Mouse (Mus musculus): ENCODE measurements at regions not wholly inside any gene's neighbourhood (a gene's known extent, or its start where the extent isn't known, plus 50 kb on each side); places are given as distances from the start of the nearest gene placed in this dataset.
"Not testable (repeated sequence)": the region's sequence is repeated elsewhere in the genome, so short reads cannot be mapped to it uniquely, and the experiment has no call there.

- H3K4me2 ChIP-seq (ENCODE audit: low read depth, low read length); H3K27me3 ChIP-seq (ENCODE audit: control insufficient read depth, insufficient read depth, low read depth, low read length); H3K36me3 ChIP-seq (ENCODE audit: control insufficient read depth, insufficient read depth, low read length); H3K9me3 ChIP-seq (ENCODE audit: control insufficient read depth, low read length); H3K27ac ChIP-seq (ENCODE audit: low read length); H3K9ac ChIP-seq (ENCODE audit: low read length); H3K4me1 ChIP-seq (replicated peaks; ENCODE audit: control insufficient read depth, insufficient read depth, low read length); ATAC-seq (ENCODE audit: low read depth); H3K4me3 ChIP-seq (ENCODE audit: low read length): not testable (repeated sequence)
- WGBS: 64% methylated on average over 2 of the region's 2 CpGs
Measured at GRCm38 (mm10) chr12:115518778-115519541, 528.6 kb upstream of the Zfp386 start.

GRCm38 (mm10) chr12:115527065-115527464 is 520.5 kb upstream of the Zfp386 start:
- no peak overlapping the region for H3K27ac ChIP-seq (ENCODE audit: low read length)
- no peak overlapping the region for H3K4me2 ChIP-seq (ENCODE audit: low read depth, low read length)
- WGBS: 72% methylated on average over 3 of the region's 3 CpGs
- H3K4me1 ChIP-seq (replicated peaks; ENCODE audit: control insufficient read depth, insufficient read depth, low read length): no peaks in the 10 kb centered on the region
- H3K9me3 ChIP-seq (ENCODE audit: control insufficient read depth, low read length): no peaks in the 10 kb centered on the region; the same call in 1 of the 2 replicates
- no peak for ATAC-seq (ENCODE audit: low read depth)
- no peaks in the 10 kb centered on the region for H3K27me3 ChIP-seq (ENCODE audit: control insufficient read depth, insufficient read depth, low read depth, low read length)
- no peaks in the 10 kb centered on the region for H3K36me3 ChIP-seq (ENCODE audit: control insufficient read depth, insufficient read depth, low read length)
- no peak overlapping the region for H3K9ac ChIP-seq (ENCODE audit: low read length)
- no peak overlapping the region for H3K4me3 ChIP-seq (ENCODE audit: low read length)

DNA sequence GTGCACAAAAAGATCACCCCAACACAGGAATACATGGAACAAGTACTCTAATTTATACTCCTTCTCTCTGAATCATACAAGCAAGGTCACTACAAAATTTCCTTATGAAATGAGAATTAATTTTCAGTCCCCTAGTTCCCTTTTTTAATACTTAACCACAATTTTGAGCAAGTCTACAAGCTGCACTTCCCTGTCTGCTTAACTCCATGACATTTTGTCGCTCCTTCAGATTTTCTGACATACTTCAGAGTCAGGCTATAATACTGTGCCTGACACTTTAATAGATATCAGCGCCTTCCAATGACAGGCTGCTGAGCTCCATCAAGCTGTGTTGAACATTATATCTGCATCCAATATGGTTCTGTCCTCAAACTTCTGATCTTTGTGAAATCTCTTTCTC is 505.0 kb upstream of the Zfp386 start:
- Histone ChIP-seq H3K4me1 (replicated peaks; ENCODE audit: control insufficient read depth, insufficient read depth, low read length) (no peaks in the 10 kb centered on the region), H3K36me3 (ENCODE audit: control insufficient read depth, insufficient read depth, low read length) (no peaks in the 10 kb centered on the region), H3K4me3 (ENCODE audit: low read length) (no peak overlapping the region), H3K9me3 (ENCODE audit: control insufficient read depth, low read length) (no peaks in the 10 kb centered on the region), H3K4me2 (ENCODE audit: low read depth, low read length) (no peak overlapping the region), H3K27ac (ENCODE audit: low read length) (no peak overlapping the region), H3K27me3 (ENCODE audit: control insufficient read depth, insufficient read depth, low read depth, low read length) (no peaks in the 10 kb centered on the region), H3K9ac (ENCODE audit: low read length) (no peak overlapping the region)
- ATAC-seq (ENCODE audit: low read depth): no peak
- 56% methylated on average over 2 of the region's 2 CpGs for WGBS

- H3K9ac ChIP-seq (ENCODE audit: low read length); H3K27me3 ChIP-seq (ENCODE audit: control insufficient read depth, insufficient read depth, low read depth, low read length); H3K36me3 ChIP-seq (ENCODE audit: control insufficient read depth, insufficient read depth, low read length); H3K4me2 ChIP-seq (ENCODE audit: low read depth, low read length); H3K4me1 ChIP-seq (replicated peaks; ENCODE audit: control insufficient read depth, insufficient read depth, low read length); ATAC-seq (ENCODE audit: low read depth); H3K9me3 ChIP-seq (ENCODE audit: control insufficient read depth, low read length); H3K4me3 ChIP-seq (ENCODE audit: low read length); H3K27ac ChIP-seq (ENCODE audit: low read length): not testable (repeated sequence)
- 61% methylated on average over 4 of the region's 4 CpGs for WGBS
Measured at GRCm38 (mm10) chr12:115566878-115567277, 480.6 kb upstream of the Zfp386 start.

GRCm38 (mm10) chr12:115592985-115593384 is 454.5 kb upstream of the Zfp386 start:
- H3K27me3 ChIP-seq (ENCODE audit: control insufficient read depth, insufficient read depth, low read depth, low read length); H3K4me2 ChIP-seq (ENCODE audit: low read depth, low read length); ATAC-seq (ENCODE audit: low read depth); H3K4me1 ChIP-seq (replicated peaks; ENCODE audit: control insufficient read depth, insufficient read depth, low read length); H3K27ac ChIP-seq (ENCODE audit: low read length); H3K9me3 ChIP-seq (ENCODE audit: control insufficient read depth, low read length); H3K36me3 ChIP-seq (ENCODE audit: control insufficient read depth, insufficient read depth, low read length); H3K9ac ChIP-seq (ENCODE audit: low read length); H3K4me3 ChIP-seq (ENCODE audit: low read length): not testable (repeated sequence)
- WGBS: 80% methylated on average over 4 of the region's 4 CpGs

- Histone ChIP-seq H3K4me3 (ENCODE audit: low read length) (no peak overlapping the region), H3K27ac (ENCODE audit: low read length) (no peak overlapping the region), H3K4me2 (ENCODE audit: low read depth, low read length) (no peak overlapping the region), H3K27me3 (ENCODE audit: control insufficient read depth, insufficient read depth, low read depth, low read length) (no peaks in the 10 kb centered on the region), H3K9me3 (ENCODE audit: control insufficient read depth, low read length) (peaks cover 3% of the 10 kb centered on the region), H3K4me1 (replicated peaks; ENCODE audit: control insufficient read depth, insufficient read depth, low read length) (no peaks in the 10 kb centered on the region), H3K36me3 (ENCODE audit: control insufficient read depth, insufficient read depth, low read length) (no peaks in the 10 kb centered on the region), H3K9ac (ENCODE audit: low read length) (no peak overlapping the region)
- 72% methylated on average over 2 of the region's 2 CpGs for WGBS
- ATAC-seq (ENCODE audit: low read depth): no peak
Measured at GRCm38 (mm10) chr12:115603763-115604162, 443.8 kb upstream of the Zfp386 start.

GRCm38 (mm10) chr12:115604951-115605350 is 442.6 kb upstream of the Zfp386 start:
- Histone ChIP-seq H3K36me3 (ENCODE audit: control insufficient read depth, insufficient read depth, low read length) (no peaks in the 10 kb centered on the region), H3K9me3 (ENCODE audit: control insufficient read depth, low read length) (peaks cover 3% of the 10 kb centered on the region), H3K27me3 (ENCODE audit: control insufficient read depth, insufficient read depth, low read depth, low read length) (no peaks in the 10 kb centered on the region), H3K27ac (ENCODE audit: low read length) (no peak overlapping the region), H3K4me2 (ENCODE audit: low read depth, low read length) (no peak overlapping the region), H3K9ac (ENCODE audit: low read length) (no peak overlapping the region), H3K4me3 (ENCODE audit: low read length) (no peak overlapping the region), H3K4me1 (replicated peaks; ENCODE audit: control insufficient read depth, insufficient read depth, low read length) (no peaks in the 10 kb centered on the region)
- 36% methylated on average over 3 of the region's 3 CpGs for WGBS
- no peak for ATAC-seq (ENCODE audit: low read depth)

- H3K9me3 ChIP-seq (ENCODE audit: control insufficient read depth, low read length); H3K27me3 ChIP-seq (ENCODE audit: control insufficient read depth, insufficient read depth, low read depth, low read length); ATAC-seq (ENCODE audit: low read depth); H3K4me2 ChIP-seq (ENCODE audit: low read depth, low read length); H3K9ac ChIP-seq (ENCODE audit: low read length); H3K4me3 ChIP-seq (ENCODE audit: low read length); H3K4me1 ChIP-seq (replicated peaks; ENCODE audit: control insufficient read depth, insufficient read depth, low read length); H3K27ac ChIP-seq (ENCODE audit: low read length); H3K36me3 ChIP-seq (ENCODE audit: control insufficient read depth, insufficient read depth, low read length): not testable (repeated sequence)
- WGBS: no CpG with 5 or more reads among the region's 1 CpGs
Measured at GRCm38 (mm10) chr12:115622564-115623233, 424.8 kb upstream of the Zfp386 start.

GRCm38 (mm10) chr12:115624221-115624620 is 423.3 kb upstream of the Zfp386 start:
- no peak for ATAC-seq (ENCODE audit: low read depth)

More at GRCm38 (mm10) chr12:115624221-115624620, 423.3 kb upstream of the Zfp386 start:
- Histone ChIP-seq H3K27me3 (ENCODE audit: control insufficient read depth, insufficient read depth, low read depth, low read length) (no peaks in the 10 kb centered on the region), H3K9me3 (ENCODE audit: control insufficient read depth, low read length) (peaks cover 6% of the 10 kb centered on the region; the same call in 1 of the 2 replicates), H3K36me3 (ENCODE audit: control insufficient read depth, insufficient read depth, low read length) (no peaks in the 10 kb centered on the region), H3K27ac (ENCODE audit: low read length) (no peak overlapping the region), H3K9ac (ENCODE audit: low read length) (no peak overlapping the region), H3K4me2 (ENCODE audit: low read depth, low read length) (no peak overlapping the region), H3K4me3 (ENCODE audit: low read length) (no peak overlapping the region), H3K4me1 (replicated peaks; ENCODE audit: control insufficient read depth, insufficient read depth, low read length) (no peaks in the 10 kb centered on the region)
- WGBS: 64% methylated on average over 3 of the region's 3 CpGs
